Comparison of ENCODE assay signal across 21 mouse cellular contexts in genomic region chr11:117677594-117677993, GRCm38 (mm10).
"Had no signal": no experiment of that assay in that cellular context is flagged by ENCODE, and none has a peak within 500 bp of the region (broad histone marks: within the 10 kb centered on the region; RNA-seq: fewer than 3 reads in every experiment).

No protein-coding gene starts in this region.

- H3K4me1 ChIP-seq: liver, embryonic 15.5 days; stomach, embryonic 15.5 days had no signal

- ATAC-seq: liver, embryonic 12.5 days; midbrain, embryonic 13.5 days; midbrain, embryonic 16.5 days had no signal

- H3K27ac ChIP-seq: kidney, postnatal 0 days; limb, embryonic 10.5 days; limb, embryonic 13.5 days; liver, embryonic 12.5 days; liver, embryonic 15.5 days; lung, embryonic 15.5 days; midbrain, embryonic 10.5 days; stomach, embryonic 15.5 days had no signal

- H3K36me3 ChIP-seq: liver, embryonic 15.5 days; lung, embryonic 15.5 days; midbrain, embryonic 13.5 days; neural tube, embryonic 13.5 days; stomach, embryonic 15.5 days had no signal

- H3K4me3 ChIP-seq: limb, embryonic 10.5 days; limb, embryonic 13.5 days; liver, embryonic 12.5 days; liver, embryonic 15.5 days; lung, embryonic 15.5 days; megakaryocyte, embryonic 14.5 days; midbrain, embryonic 10.5 days; midbrain, embryonic 13.5 days; myocyte; neural tube, embryonic 13.5 days; stomach, embryonic 15.5 days had no signal

- H3K9me3 ChIP-seq: limb, embryonic 10.5 days; limb, embryonic 13.5 days; liver, embryonic 12.5 days; liver, embryonic 15.5 days; lung, embryonic 15.5 days; midbrain, embryonic 13.5 days; neural tube, embryonic 13.5 days; stomach, embryonic 15.5 days had no signal

- H3K9ac ChIP-seq: limb, embryonic 13.5 days; liver, embryonic 12.5 days; liver, embryonic 15.5 days; lung, embryonic 15.5 days; midbrain, embryonic 13.5 days; neural tube, embryonic 13.5 days; stomach, embryonic 15.5 days had no signal

- H3K27me3 ChIP-seq: limb, embryonic 13.5 days; liver, embryonic 12.5 days; liver, embryonic 15.5 days; lung, embryonic 15.5 days; megakaryocyte, embryonic 14.5 days; midbrain, embryonic 13.5 days; neural tube, embryonic 13.5 days; stomach, embryonic 15.5 days had no signal

- DNase-seq: kidney, postnatal 25 days; liver; lung, adult 18-20 months; lung, postnatal 10 days; lung, postnatal 36 days; right cerebral cortex, postnatal 25 days; spleen, adult 18-20 months; thymus, postnatal 25 days had no signal

- H3K4me2 ChIP-seq: limb, embryonic 13.5 days; liver, embryonic 12.5 days; liver, embryonic 15.5 days; lung, embryonic 15.5 days; midbrain, embryonic 13.5 days; neural tube, embryonic 13.5 days; stomach, embryonic 15.5 days had no signal
